25 mouse cellular contexts compared by ENCODE assay signal in the genomic region with DNA sequence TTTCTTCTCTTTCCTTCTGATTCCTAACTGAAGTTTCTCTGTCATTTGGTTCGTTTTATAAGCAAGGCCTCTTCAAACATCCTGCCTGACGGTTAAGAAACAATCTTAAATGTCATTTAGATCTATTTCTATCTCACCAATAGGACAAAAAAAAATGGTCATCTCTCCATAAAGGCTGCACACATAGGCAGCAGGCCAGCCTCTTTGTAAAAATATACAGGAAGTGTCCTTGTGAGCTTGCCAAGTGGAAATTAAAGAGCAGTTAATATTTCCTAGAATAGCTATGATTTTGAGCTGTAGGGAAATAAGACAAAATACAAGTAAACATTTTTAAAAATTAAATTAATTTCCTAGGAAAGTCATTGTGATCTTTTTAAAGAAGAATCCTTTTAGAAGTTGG.
A peak's percentile ranks its signal among the peaks of the same experiment; 100 is the strongest.
DNase-seq lines count a peak whose midpoint lies in the region; ATAC-seq and TF ChIP-seq lines count a peak whose summit lies in the region.
"Had no signal": no experiment of that assay in that cellular context is flagged by ENCODE, and none has a peak within 500 bp of the region (broad histone marks: within the 10 kb centered on the region; RNA-seq: fewer than 3 reads in every experiment).

No protein-coding gene starts in this region.

- no peaks in the 10 kb centered on the region for H3K27me3 ChIP-seq in kidney, postnatal 0 days (ENCODE audit: insufficient read depth, low read length)
- no peaks in the 10 kb centered on the region for H3K27me3 ChIP-seq in liver, adult 2 months (ENCODE audit: control insufficient read depth, insufficient read depth, low read length)
- H3K27me3 ChIP-seq in liver, embryonic 11.5 days (replicated peaks; ENCODE audit: control insufficient read depth, insufficient read depth, low read length), result no peaks in the 10 kb centered on the region
- H3K27me3 ChIP-seq in lung, embryonic 15.5 days, result no peaks in the 10 kb centered on the region
- H3K27me3 ChIP-seq in thymus, adult 2 months (ENCODE audit: control insufficient read depth, insufficient read depth, low read length), result no peaks in the 10 kb centered on the region
- H3K27me3 ChIP-seq: CH12.LX; embryonic facial prominence, embryonic 13.5 days; forebrain, embryonic 13.5 days; forebrain, embryonic 15.5 days had no signal

- no peaks in the 10 kb centered on the region for H3K36me3 ChIP-seq in kidney, postnatal 0 days (ENCODE audit: insufficient read depth, low read length)
- H3K36me3 ChIP-seq in liver, adult 2 months (ENCODE audit: control insufficient read depth, insufficient read depth, low read length), result peaks cover 2% of the 10 kb centered on the region; the same call in 1 of the 2 replicates
- H3K36me3 ChIP-seq in liver, embryonic 11.5 days (ENCODE audit: control insufficient read depth, insufficient read depth, low read length), result no peaks in the 10 kb centered on the region
- H3K36me3 ChIP-seq in lung, embryonic 15.5 days, result no peaks in the 10 kb centered on the region
- no peaks in the 10 kb centered on the region for H3K36me3 ChIP-seq in thymus, adult 2 months (ENCODE audit: control insufficient read depth, insufficient read depth, low read length)
- H3K36me3 ChIP-seq: embryonic facial prominence, embryonic 13.5 days; forebrain, embryonic 15.5 days; G1E had no signal

- no peak overlapping the region for H3K4me2 ChIP-seq in kidney, postnatal 0 days (ENCODE audit: low read length)
- no peak overlapping the region for H3K4me2 ChIP-seq in liver, embryonic 11.5 days
- no peak overlapping the region for H3K4me2 ChIP-seq in lung, embryonic 15.5 days
- H3K4me2 ChIP-seq: embryonic facial prominence, embryonic 13.5 days; forebrain, embryonic 13.5 days; forebrain, embryonic 15.5 days had no signal

- no peak overlapping the region for H3K27ac ChIP-seq in kidney, postnatal 0 days
- peak overlapping the region; percentile 75 for H3K27ac ChIP-seq in liver, adult 2 months (replicated peaks; ENCODE audit: insufficient read depth, low read depth, low read length)
- H3K27ac ChIP-seq in liver, embryonic 11.5 days (ENCODE audit: low read depth, low read length), result no peak overlapping the region
- 0 out of 2 replicates have a peak overlapping the region, but pooled peaks have one; percentile 7 for H3K27ac ChIP-seq in lung, embryonic 15.5 days
- no peak overlapping the region for H3K27ac ChIP-seq in thymus, adult 2 months (ENCODE audit: control insufficient read depth, insufficient read depth, low read length)
- H3K27ac ChIP-seq: embryonic facial prominence, embryonic 13.5 days; forebrain, embryonic 13.5 days; forebrain, embryonic 15.5 days had no signal

- no peak for TF ChIP-seq CTCF in kidney, postnatal 0 days (IDR thresholded peaks at IDR 0.05; ENCODE audit: low read depth)
- no peak for TF ChIP-seq CTCF in liver, adult 2 months (IDR thresholded peaks at IDR 0.05; ENCODE audit: low read depth, low read length)
- no peak for TF ChIP-seq CTCF in thymus, adult 2 months (IDR thresholded peaks at IDR 0.05; ENCODE audit: borderline replicate concordance, control insufficient read depth, extremely low read depth, insufficient read depth, low read length, poor library complexity)

- no peaks in the 10 kb centered on the region for H3K4me1 ChIP-seq in kidney, postnatal 0 days (replicated peaks; ENCODE audit: insufficient read depth, low read length)
- peaks cover 21% of the 10 kb centered on the region for H3K4me1 ChIP-seq in liver, adult 2 months (ENCODE audit: control insufficient read depth, insufficient read depth, low read length)
- no peaks in the 10 kb centered on the region for H3K4me1 ChIP-seq in liver, embryonic 11.5 days (replicated peaks; ENCODE audit: control insufficient read depth, insufficient read depth, low read length)
- peaks cover 7% of the 10 kb centered on the region; the same call in 1 of the 2 replicates for H3K4me1 ChIP-seq in lung, embryonic 15.5 days
- no peaks in the 10 kb centered on the region for H3K4me1 ChIP-seq in thymus, adult 2 months (replicated peaks; ENCODE audit: control insufficient read depth, insufficient read depth, low read length)
- H3K4me1 ChIP-seq: embryonic facial prominence, embryonic 13.5 days; forebrain, embryonic 13.5 days had no signal

- no peaks in the 10 kb centered on the region for H3K9me3 ChIP-seq in kidney, postnatal 0 days (replicated peaks; ENCODE audit: low read length)
- H3K9me3 ChIP-seq in liver, embryonic 11.5 days (ENCODE audit: control insufficient read depth, low read length), result no peaks in the 10 kb centered on the region
- no peaks in the 10 kb centered on the region for H3K9me3 ChIP-seq in lung, embryonic 15.5 days
- H3K9me3 ChIP-seq: embryonic facial prominence, embryonic 13.5 days; forebrain, embryonic 13.5 days; forebrain, embryonic 15.5 days had no signal

- H3K79me2 ChIP-seq in liver, adult 2 months (ENCODE audit: control insufficient read depth, insufficient read depth, low read length), result no peaks in the 10 kb centered on the region; the same call in 1 of the 2 replicates

- H3K4me3 ChIP-seq in kidney, postnatal 0 days (replicated peaks; ENCODE audit: low read depth, low read length), result no peak overlapping the region
- no peak overlapping the region for H3K4me3 ChIP-seq in liver, adult 2 months (ENCODE audit: insufficient read depth, low read depth, low read length)
- H3K4me3 ChIP-seq in liver, embryonic 11.5 days (ENCODE audit: low read depth, low read length), result no peak overlapping the region
- no peak overlapping the region for H3K4me3 ChIP-seq in lung, embryonic 15.5 days
- H3K4me3 ChIP-seq in thymus, adult 2 months (ENCODE audit: control insufficient read depth, insufficient read depth, low read length), result no peak overlapping the region
- H3K4me3 ChIP-seq: embryonic facial prominence, embryonic 13.5 days; forebrain, embryonic 13.5 days; forebrain, embryonic 15.5 days had no signal

- WGBS in kidney, postnatal 0 days, result 50% methylated on average over 2 of the region's 2 CpGs
- WGBS in liver, adult 2 months, result 54% methylated on average over 2 of the region's 2 CpGs
- WGBS in liver, embryonic 11.5 days, result 62% methylated on average over 2 of the region's 2 CpGs
- 16% methylated on average over 2 of the region's 2 CpGs for WGBS in lung, embryonic 15.5 days
- WGBS in thymus, adult 2 months, result 78% methylated on average over 2 of the region's 2 CpGs

- ATAC-seq in kidney, postnatal 0 days (replicated peaks; ENCODE audit: low FRiP score, low read depth), result no peak
- no peak for ATAC-seq in liver, embryonic 11.5 days (replicated peaks; ENCODE audit: low FRiP score)
- peak; percentile 57; the same call in 1 of the 2 replicates for ATAC-seq in lung, embryonic 15.5 days (ENCODE audit: borderline replicate concordance, extremely low read depth, low FRiP score, low TSS enrichment)
- ATAC-seq: activated CD4-positive, CD25-positive, alpha-beta regulatory T cell, adult 4 months; CD4-positive, CD25-positive, alpha-beta regulatory T cell, adult 4 months; forebrain, embryonic 13.5 days; forebrain, embryonic 15.5 days; forebrain, postnatal 0 days; Patski had no signal

- TF ChIP-seq POLR2A in liver, adult 2 months (IDR thresholded peaks at IDR 0.05; ENCODE audit: extremely low read depth, insufficient read depth, low read length), result no peak
- TF ChIP-seq POLR2A in thymus, adult 2 months (IDR thresholded peaks at IDR 0.05; ENCODE audit: control insufficient read depth, extremely low read depth, insufficient read depth, low read length, poor library complexity), result no peak

- DNase-seq in kidney, postnatal 0 days (ENCODE audit: low spot score), result peak; percentile 41
- no peak for DNase-seq in kidney, postnatal 10 days
- no peak for DNase-seq in liver, adult 2 months (ENCODE audit: extremely low read depth, low read depth, low spot score)
- no peak for DNase-seq in liver, embryonic 11.5 days (ENCODE audit: low spot score)
- DNase-seq in lung, postnatal 10 days, result no peak
- DNase-seq in 3T3-L1 (ENCODE audit: low read depth, low spot score), result peak; percentile 27
- no peak for DNase-seq in thymus, adult 2 months
- DNase-seq: adrenal gland, adult 8-10 months; adrenal gland, postnatal 14 days; adrenal gland, postnatal 36 days; B cell, adult 2 months; cerebellum, adult 11-12 months; cerebellum, adult 2 months; cerebellum, adult 9-10 months; cerebellum, postnatal 25 days; forebrain, postnatal 0 days had no signal

- no peak overlapping the region for H3K9ac ChIP-seq in kidney, postnatal 0 days (ENCODE audit: low read depth, low read length)
- no peak overlapping the region for H3K9ac ChIP-seq in liver, adult 2 months (ENCODE audit: low read depth, low read length)
- H3K9ac ChIP-seq in liver, embryonic 11.5 days (ENCODE audit: low read depth, low read length), result no peak overlapping the region
- no peak overlapping the region for H3K9ac ChIP-seq in lung, embryonic 15.5 days
- H3K9ac ChIP-seq: embryonic facial prominence, embryonic 13.5 days; forebrain, embryonic 13.5 days; forebrain, embryonic 15.5 days; forebrain, postnatal 0 days had no signal

Comparison
In these comparisons a context has a peak if more than half of its experiments do, and no peak if none do; other contexts are left out.
1. DNase-seq: peak in kidney, postnatal 0 days (single experiment) and 3T3-L1 (single experiment); none in kidney, postnatal 10 days (single experiment), liver, adult 2 months (single experiment), liver, embryonic 11.5 days (single experiment), lung, postnatal 10 days (single experiment) and thymus, adult 2 months (single experiment).
2. H3K27ac ChIP-seq: peak in liver, adult 2 months (single experiment) and lung, embryonic 15.5 days (single experiment); none in kidney, postnatal 0 days (single experiment), liver, embryonic 11.5 days (single experiment) and thymus, adult 2 months (single experiment).